In genomic region chr2:33986420-33986819, GRCm38 (mm10) we compare ENCODE assay signal across 8 mouse cellular contexts.
A peak's percentile ranks its signal among the peaks of the same experiment; 100 is the strongest.
DNase-seq lines count a peak whose midpoint lies in the region; ATAC-seq lines count a peak whose summit lies in the region.

No protein-coding gene starts in this region.

- no peak overlapping the region for H3K27ac ChIP-seq in forebrain, embryonic 15.5 days (replicated peaks)

- 18% methylated on average over 4 of the region's 4 CpGs for WGBS in forebrain, embryonic 15.5 days

- H3K36me3 ChIP-seq in forebrain, embryonic 15.5 days: no peaks in the 10 kb centered on the region

- H3K4me1 ChIP-seq in forebrain, embryonic 15.5 days: peaks cover 32% of the 10 kb centered on the region

- H3K4me3 ChIP-seq in forebrain, embryonic 15.5 days: no peak overlapping the region

- ATAC-seq in forebrain, embryonic 15.5 days (replicated peaks): peak; percentile 71

- H3K9me3 ChIP-seq in forebrain, embryonic 15.5 days: no peaks in the 10 kb centered on the region

- H3K27me3 ChIP-seq in forebrain, embryonic 15.5 days: no peaks in the 10 kb centered on the region

- H3K9ac ChIP-seq in forebrain, embryonic 15.5 days (replicated peaks): no peak overlapping the region

- peak; percentile 43 for DNase-seq in cerebellum, adult 9-10 months
- DNase-seq in cerebellum, adult 11 months: no peak
- DNase-seq in left cerebral cortex, postnatal 25 days (ENCODE audit: low spot score in 2 of 2): peak; percentile 44 to 75
- DNase-seq in left cerebral cortex, adult 8-10 months (ENCODE audit: low spot score in 2 of 2): no peak
- DNase-seq in lung, postnatal 14 days: peak; percentile 23
- no peak for DNase-seq in adrenal gland, adult 8-10 months
- DNase-seq in urinary bladder, postnatal 25 days (ENCODE audit: low spot score): no peak

- intact Hi-C loops in left cerebral cortex, postnatal 25 days (cut with DNase I): no loop called here

- H3K4me2 ChIP-seq in forebrain, embryonic 15.5 days (replicated peaks): 0 out of 2 replicates have a peak overlapping the region, but pooled peaks have one; percentile 22

Comparison
In these comparisons a context has a peak if more than half of its experiments do, and no peak if none do; other contexts are left out.
1. DNase-seq: peak in cerebellum, adult 9-10 months (single experiment), left cerebral cortex, postnatal 25 days (2 of 2) and lung, postnatal 14 days (single experiment); none in cerebellum, adult 11 months (single experiment), left cerebral cortex, adult 8-10 months (0 of 2), adrenal gland, adult 8-10 months (single experiment) and urinary bladder, postnatal 25 days (single experiment).